Mouse (Mus musculus) retina, postnatal 7 days (tissue): ENCODE results near the gene Zfp691.

Source experiments
- DNase-seq: peaks from one replicate; pipeline ENCODE4 v3.0.0-alpha.2; 2012; ENCODE audit warnings: low read depth, low spot score

The Zfp691 gene

GRCm38 (mm10) chr4:119167663-119168062, 6.3 kb downstream of the Zfp691 start:
- DNase-seq = peak; percentile 83

GRCm38 (mm10) chr4:119167068-119167467, 6.9 kb downstream of the Zfp691 start:
- DNase-seq = no peak

- no peak for DNase-seq
Observed at GRCm38 (mm10) chr4:119165916-119166315, 8.1 kb downstream of the Zfp691 start.

DNA sequence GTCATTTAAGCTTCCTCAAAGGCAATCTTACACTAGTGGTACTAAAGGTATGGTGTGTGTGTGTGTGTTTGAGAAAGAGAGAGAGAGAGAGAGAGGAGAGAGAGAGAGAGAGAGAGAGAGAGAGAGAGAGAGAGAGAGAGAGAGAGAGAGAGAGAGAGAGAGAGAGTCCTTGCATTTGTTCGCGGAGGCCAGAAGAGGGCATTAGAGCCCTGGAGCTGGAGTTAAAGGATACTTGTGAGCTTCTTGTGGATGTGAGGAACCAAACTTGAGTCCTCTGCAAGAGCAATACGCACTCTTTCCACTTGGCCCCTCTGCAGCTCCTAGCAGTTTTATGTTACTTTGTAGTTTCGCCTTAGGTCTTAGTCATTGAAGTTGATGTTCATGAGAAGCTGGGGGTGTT, 11.0 kb downstream of the Zfp691 start:
- no peak for DNase-seq

- no peak for DNase-seq
Observed at GRCm38 (mm10) chr4:119161358-119161757, 12.6 kb downstream of the Zfp691 start.

GRCm38 (mm10) chr4:119157891-119158290, 16.1 kb downstream of the Zfp691 start:
- DNase-seq = no peak

- no peak for DNase-seq
Observed at GRCm38 (mm10) chr4:119157186-119157585, 16.8 kb downstream of the Zfp691 start.

DNA sequence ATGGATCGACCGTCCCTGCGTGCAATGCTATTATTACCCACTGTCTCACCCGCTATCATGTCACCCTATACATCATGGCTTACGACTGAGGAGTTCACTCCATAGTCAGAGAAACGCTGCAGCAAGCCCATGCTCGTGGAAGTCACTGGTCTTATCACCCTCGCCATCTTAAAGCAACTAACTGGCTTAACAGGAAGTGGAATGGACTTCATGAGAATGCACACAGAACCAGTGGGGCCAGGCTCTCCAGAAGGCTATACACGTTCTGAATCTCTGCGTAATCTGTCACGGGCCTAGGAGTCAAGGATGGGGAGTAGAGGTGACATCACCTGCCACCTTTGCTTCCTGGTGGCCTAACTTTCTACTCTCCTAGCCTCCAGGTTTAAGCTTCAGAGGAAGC, 25.3 kb downstream of the Zfp691 start:
- no peak for DNase-seq

DNA sequence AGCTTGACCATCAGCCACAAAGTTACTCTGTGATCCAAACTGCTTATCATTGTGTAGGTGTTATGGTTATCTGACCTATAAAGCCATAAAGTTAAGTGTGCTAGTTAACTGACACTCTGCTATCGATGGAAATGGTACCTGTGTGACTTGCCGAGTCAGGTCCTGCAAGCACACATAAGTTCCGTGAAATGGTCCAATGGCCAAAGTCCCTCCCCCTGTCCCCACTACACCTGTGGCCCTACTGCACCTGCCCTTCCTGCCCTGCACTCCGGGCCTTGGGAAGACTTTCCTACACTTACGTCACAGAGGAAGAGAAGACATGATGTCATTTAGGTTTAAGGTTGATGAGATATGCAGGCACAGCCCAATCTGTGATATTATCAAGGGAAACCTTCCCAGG, 26.6 kb downstream of the Zfp691 start:
- DNase-seq = no peak

DNA sequence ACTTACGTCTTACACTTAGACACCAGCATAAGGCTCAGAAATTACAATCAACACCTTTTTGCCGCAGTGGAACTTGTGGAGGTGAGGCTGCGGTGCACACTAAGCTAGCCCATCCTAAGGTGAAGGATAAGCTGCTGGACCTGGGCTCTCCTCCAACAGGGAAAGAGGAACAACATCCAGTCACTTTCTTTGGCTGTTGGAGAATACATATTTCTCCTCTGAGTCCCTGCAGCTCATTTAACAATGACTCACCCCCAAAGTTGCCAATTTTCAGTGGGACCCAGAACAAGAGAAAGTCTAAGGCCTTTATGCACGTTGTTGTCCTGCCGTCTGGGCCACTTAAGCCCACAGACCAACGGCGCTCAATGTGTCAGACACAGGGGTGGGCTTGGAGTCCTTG, 27.2 kb downstream of the Zfp691 start:
- DNase-seq = no peak

- no peak for DNase-seq
Observed at GRCm38 (mm10) chr4:119142230-119142871, 31.6 kb downstream of the Zfp691 start.

DNA sequence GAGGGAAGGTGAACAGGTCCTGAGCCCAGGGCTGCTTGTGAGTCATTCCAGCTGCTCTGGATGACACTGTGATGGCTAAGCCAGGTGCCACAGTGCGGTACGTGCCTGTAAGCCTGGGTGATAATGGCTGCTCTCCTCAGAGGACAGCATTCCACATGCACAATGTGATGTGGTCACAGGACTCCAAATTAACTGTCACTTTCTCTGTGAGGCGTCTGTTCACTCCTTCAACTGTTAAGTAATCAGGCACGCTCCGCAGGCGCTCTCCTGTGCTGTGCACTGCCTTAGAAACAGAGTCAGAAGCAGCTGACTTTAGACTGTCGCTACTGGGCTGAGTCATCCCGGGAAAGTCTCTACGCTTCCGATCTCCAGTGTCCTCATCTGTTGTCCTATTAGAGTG, 32.8 kb downstream of the Zfp691 start:
- DNase-seq = no peak

- no peak for DNase-seq
Observed at GRCm38 (mm10) chr4:119140126-119140525, 33.9 kb downstream of the Zfp691 start.

GRCm38 (mm10) chr4:119138776-119139175, 35.2 kb downstream of the Zfp691 start:
- no peak for DNase-seq

DNA sequence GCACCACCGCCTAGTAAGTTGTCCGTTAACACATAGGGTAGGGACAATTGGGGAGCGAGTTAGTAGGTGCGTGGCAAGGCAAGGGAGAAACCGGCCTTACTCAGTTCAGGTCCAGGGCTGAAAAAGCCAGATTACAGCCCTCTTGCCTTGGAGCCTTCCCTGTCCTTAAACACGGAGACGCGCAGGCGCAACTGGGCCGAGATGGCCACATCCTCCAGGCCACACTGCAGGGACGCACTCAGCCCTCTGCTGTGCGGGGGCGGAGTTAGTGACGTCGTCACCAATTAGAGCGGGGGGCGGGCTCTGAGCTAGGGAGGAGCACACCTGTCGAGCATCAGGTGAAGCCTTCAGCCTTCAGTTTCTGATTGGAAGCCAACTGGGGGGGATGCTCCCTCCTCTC, 35.8 kb downstream of the Zfp691 start:
- DNase-seq = no peak

GRCm38 (mm10) chr4:119137313-119137712, 36.7 kb downstream of the Zfp691 start:
- no peak for DNase-seq

- DNase-seq = no peak
Observed at GRCm38 (mm10) chr4:119133860-119134259, 40.1 kb downstream of the Zfp691 start.

DNA sequence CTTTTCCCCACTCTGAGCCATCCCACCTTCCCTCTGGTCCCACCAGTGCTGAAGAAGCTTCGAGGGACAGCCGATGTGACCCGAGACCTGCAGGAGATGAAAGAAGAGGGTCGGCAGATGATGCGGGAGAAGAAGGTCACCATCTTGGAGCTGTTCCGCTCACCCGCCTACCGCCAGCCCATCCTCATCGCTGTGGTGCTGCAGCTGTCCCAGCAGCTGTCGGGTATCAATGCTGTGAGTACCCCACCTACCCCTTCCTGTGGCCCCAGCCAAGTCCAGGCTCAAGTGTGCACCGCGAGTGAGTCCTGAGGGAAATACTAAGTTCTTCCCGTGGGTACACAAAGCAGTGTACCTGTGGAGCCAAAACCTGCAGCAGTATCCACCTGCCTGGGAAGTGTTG, 40.7 kb downstream of the Zfp691 start:
- DNase-seq = no peak

DNA sequence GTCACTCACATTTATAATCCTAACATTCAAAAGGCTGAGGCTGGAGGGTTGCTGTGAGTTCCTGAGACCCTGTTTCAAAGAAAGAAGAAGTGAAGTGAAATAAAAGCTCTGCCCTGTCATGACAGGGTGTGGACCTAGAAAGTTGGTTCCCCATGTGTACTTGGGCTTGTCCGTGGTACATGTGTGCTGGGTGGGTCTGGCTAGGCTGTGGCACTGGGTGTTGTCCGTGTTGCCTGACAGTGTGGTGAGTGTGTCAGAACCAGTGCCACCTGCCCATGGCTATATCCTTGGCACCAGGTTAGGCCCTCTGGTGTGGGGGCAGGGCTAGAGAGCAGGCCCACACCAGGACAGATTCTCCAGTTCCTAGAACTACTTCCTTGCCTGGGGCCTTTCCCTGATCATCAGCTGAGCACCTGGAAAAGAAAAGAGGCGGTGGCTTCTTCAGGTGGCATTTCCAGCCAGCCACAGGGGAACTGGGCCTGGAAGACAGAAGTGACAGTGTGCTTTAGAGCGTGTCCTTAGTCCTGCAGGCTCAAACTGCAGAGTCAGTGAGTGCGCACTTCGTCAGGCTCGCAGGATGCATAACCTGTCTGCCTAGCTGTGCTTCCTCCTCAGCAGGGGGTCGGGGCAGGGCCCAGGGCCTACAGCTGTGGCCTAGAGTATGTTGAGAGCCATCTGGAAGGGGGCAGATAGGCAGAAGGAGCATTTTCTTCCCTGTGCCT, 42.6 kb downstream of the Zfp691 start:
- DNase-seq = no peak

GRCm38 (mm10) chr4:119129096-119129495, 44.9 kb downstream of the Zfp691 start:
- DNase-seq = no peak

DNA sequence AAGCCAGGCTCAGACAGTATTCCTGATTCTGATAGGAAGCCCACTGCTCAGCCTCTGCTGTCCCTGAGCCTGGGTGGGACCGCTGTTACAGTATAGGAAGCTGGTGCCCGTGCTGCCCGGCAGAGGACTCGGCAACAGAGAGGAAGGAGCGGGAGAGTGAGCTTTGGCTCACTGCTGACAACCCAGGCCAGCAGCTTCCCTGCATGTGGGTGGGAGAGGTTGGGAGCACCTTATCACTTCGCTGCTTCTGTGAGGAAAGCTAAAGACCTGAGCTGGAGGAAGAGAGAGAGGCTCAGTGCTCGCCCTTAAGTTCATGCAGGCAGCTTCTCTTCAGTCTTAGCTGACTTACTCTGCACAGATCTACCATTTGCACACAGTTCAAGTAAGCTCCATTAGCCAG, 45.4 kb downstream of the Zfp691 start:
- no peak for DNase-seq

DNA sequence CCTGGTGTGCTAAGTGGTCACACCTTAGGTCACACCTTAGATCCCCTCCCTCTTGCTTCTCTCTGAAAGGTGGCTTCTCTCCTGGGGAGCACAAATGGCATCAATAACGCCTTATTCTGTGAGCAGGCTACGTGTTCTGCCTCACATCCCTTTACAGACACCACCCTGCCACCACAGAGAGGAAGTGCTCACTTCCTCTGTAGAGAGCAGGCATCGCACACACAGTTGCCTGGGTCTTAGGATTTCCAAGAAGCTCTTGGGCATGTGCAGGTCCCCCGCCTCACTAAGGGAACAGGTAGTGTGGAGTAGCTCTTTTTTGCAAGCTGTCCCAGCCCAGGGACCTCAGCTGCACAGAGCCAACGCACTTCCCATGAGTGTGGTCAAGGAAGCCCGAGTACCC, 46.8 kb downstream of the Zfp691 start:
- DNase-seq = no peak

DNA sequence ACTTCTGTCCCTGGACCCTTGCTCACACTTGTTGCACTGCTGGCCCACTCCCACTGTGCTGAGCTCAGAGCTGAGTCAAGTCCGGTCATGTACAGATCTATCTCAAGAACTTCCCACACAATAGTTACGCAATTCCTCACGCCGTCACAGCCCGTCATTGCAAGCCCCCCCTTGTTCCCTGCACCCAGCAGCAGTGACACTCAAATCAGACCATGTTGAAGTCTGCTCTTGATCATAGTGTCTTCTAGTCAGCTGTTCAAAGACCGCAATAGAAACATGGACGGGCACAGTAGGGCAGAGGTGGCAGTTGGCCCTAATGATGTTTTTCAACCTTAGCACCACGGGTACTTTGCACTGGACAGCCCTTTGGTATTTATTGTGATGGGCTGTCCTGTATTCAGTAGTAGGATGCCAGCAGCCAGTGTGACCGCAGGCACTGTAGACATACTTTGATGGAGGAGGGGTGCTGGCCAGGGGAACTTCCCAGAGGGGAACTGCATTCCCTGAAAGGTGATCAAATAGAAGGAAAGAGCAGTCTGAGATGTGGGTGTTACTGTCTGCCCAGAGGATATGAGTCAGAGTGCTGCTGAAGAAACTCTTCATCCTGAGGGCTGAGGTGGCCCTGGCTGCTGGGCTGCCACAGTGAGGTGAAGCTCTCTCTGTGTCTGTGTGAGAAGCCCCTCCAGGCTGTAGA, 48.3 kb downstream of the Zfp691 start:
- DNase-seq = no peak
